Mouse (Mus musculus) MEL (cell line): ENCODE measurements around the gene Plekhm3. TPM values are rescaled to one million over a fixed set of nuclear protein-coding genes. Genes with fewer than 3 reads are reported as not detected.

ENCODE experiments used
- DNase-seq: peaks from one replicate; pipeline ENCODE4 v3.0.0; 2011; ENCODE audit warnings: low read depth, low spot score
- H3K27ac ChIP-seq: 2 replicates; pipeline ENCODE4 v1.5.1; 2012; ENCODE audit warnings: low read depth, mild to moderate bottlenecking, control low read depth, low read length, moderate library complexity; ENCODE audit not compliant: control insufficient read depth
- H3K27me3 ChIP-seq, 2 experiments: fragments of 150-350 bp in 1 of 2; sonication (generic) in 1 of 2; 2 replicates each; pipeline ENCODE4 v1.6.1; 2012; ENCODE audit warnings: low read length in 2 of 2, mild to moderate bottlenecking in 2 of 2, improper control_type of control experiment in 1 of 2, moderate library complexity in 1 of 2; ENCODE audit not compliant: insufficient read depth in 2 of 2, control insufficient read depth in 1 of 2
- H3K36me3 ChIP-seq, 2 experiments: 2 replicates each; pipeline ENCODE4 v1.6.1; 2012 to 2014; ENCODE audit warnings: low read length in 2 of 2, improper control_type of control experiment in 1 of 2, inconsistent platforms in 1 of 2, mild to moderate bottlenecking in 1 of 2; ENCODE audit not compliant: insufficient read depth in 2 of 2, control insufficient read depth in 1 of 2
- H3K4me1 ChIP-seq, 2 experiments: fragments of 150-350 bp in 1 of 2; sonication (generic) in 1 of 2; 2 replicates each; pipeline ENCODE4 v1.6.1; 2012; ENCODE audit warnings: low read length in 2 of 2, improper control_type of control experiment in 1 of 2, mild to moderate bottlenecking in 1 of 2; ENCODE audit not compliant: insufficient read depth in 2 of 2, control insufficient read depth in 1 of 2
- H3K4me3 ChIP-seq, 2 experiments: fragments of 150-350 bp in 1 of 2; sonication (generic) in 1 of 2; 2 replicates each; pipeline ENCODE4 v1.5.1; 2012; ENCODE audit warnings: low read depth in 2 of 2, low read length in 2 of 2, mild to moderate bottlenecking in 2 of 2, moderate library complexity in 2 of 2, control low read depth in 1 of 2, improper control_type of control experiment in 1 of 2; ENCODE audit not compliant: control insufficient read depth in 1 of 2, insufficient read depth in 1 of 2
- H3K79me2 ChIP-seq: 2 replicates; pipeline ENCODE4 v1.6.1; 2012; ENCODE audit warnings: mild to moderate bottlenecking, low read length, moderate library complexity; ENCODE audit not compliant: control insufficient read depth, poor library complexity, insufficient read depth
- H3K9ac ChIP-seq: 2 replicates; pipeline ENCODE4 v1.6.1; 2012; ENCODE audit warnings: low read depth, mild to moderate bottlenecking, control low read depth, low read length, moderate library complexity; ENCODE audit not compliant: control insufficient read depth, poor library complexity, severe bottlenecking
- H3K9me3 ChIP-seq: fragments of 150-350 bp; sonication (generic); replicated peaks from 2 replicates; pipeline ENCODE4 v1.6.1; 2012; ENCODE audit warnings: mild to moderate bottlenecking, low read length, improper control_type of control experiment, moderate library complexity; ENCODE audit not compliant: insufficient read depth
- CHD1 ChIP-seq: IDR thresholded peaks from 2 replicates; pipeline ENCODE4 v1.6.1; 2012; ENCODE audit warnings: low read depth, mild to moderate bottlenecking, inconsistent platforms, low read length, improper control_type of control experiment
- CHD2 ChIP-seq: IDR thresholded peaks from 2 replicates; pipeline ENCODE4 v1.6.1; 2011; ENCODE audit warnings: low read length, improper control_type of control experiment
- CTCF ChIP-seq, 3 experiments: IDR thresholded peaks in 2 of 3; conservative IDR thresholded peaks in 1 of 3; 2 replicates each; pipeline ENCODE4 v1.5.1; 2011 to 2012; ENCODE audit warnings: low read length in 3 of 3, low read depth in 2 of 3, mild to moderate bottlenecking in 2 of 3, improper control_type of control experiment in 1 of 3, inconsistent platforms in 1 of 3, mixed read lengths in 1 of 3, moderate library complexity in 1 of 3; ENCODE audit not compliant: control insufficient read depth in 1 of 3, insufficient read depth in 1 of 3, poor library complexity in 1 of 3, severe bottlenecking in 1 of 3
- ETS1 ChIP-seq: IDR thresholded peaks from 2 replicates; pipeline ENCODE4 v1.6.1; 2012; ENCODE audit warnings: low read depth, mild to moderate bottlenecking, inconsistent platforms, low read length, improper control_type of control experiment, moderate library complexity
- GABPA ChIP-seq: IDR thresholded peaks from 2 replicates; pipeline ENCODE4 v1.6.1; 2012; ENCODE audit warnings: low read depth, mild to moderate bottlenecking, inconsistent platforms, low read length, improper control_type of control experiment, moderate library complexity
- GATA1 ChIP-seq: IDR thresholded peaks from 2 replicates; pipeline ENCODE4 v1.6.1; 2011; ENCODE audit warnings: low read depth, low read length, improper control_type of control experiment
- HCFC1 ChIP-seq: IDR thresholded peaks from 2 replicates; pipeline ENCODE4 v1.6.1; 2012; ENCODE audit warnings: low read depth, mild to moderate bottlenecking, inconsistent platforms, low read length, improper control_type of control experiment, moderate library complexity
- MAX ChIP-seq: IDR thresholded peaks from 2 replicates; pipeline ENCODE4 v1.6.1; 2011; ENCODE audit warnings: low read length, improper control_type of control experiment
- MAZ ChIP-seq: IDR thresholded peaks from 2 replicates; pipeline ENCODE4 v1.6.1; 2012; ENCODE audit warnings: low read depth, mild to moderate bottlenecking, inconsistent platforms, low read length, improper control_type of control experiment
- MEF2A ChIP-seq: IDR thresholded peaks from 2 replicates; pipeline ENCODE4 v1.6.1; 2014; ENCODE audit warnings: low read depth, mild to moderate bottlenecking, inconsistent platforms, low read length, improper control_type of control experiment; ENCODE audit not compliant: poor library complexity, insufficient replicate concordance, severe bottlenecking; ENCODE audit errors: extremely low read depth
- MXI1 ChIP-seq: IDR thresholded peaks from 2 replicates; pipeline ENCODE4 v1.6.1; 2011; ENCODE audit warnings: mild to moderate bottlenecking, low read depth, low read length, improper control_type of control experiment
- NELFE ChIP-seq: IDR thresholded peaks from 2 replicates; pipeline ENCODE4 v1.6.1; 2011; ENCODE audit warnings: low read depth, low read length, improper control_type of control experiment
- POLR2AphosphoS5 ChIP-seq: IDR thresholded peaks from 2 replicates; pipeline ENCODE4 v1.6.1; 2012; ENCODE audit warnings: low read depth, borderline replicate concordance, mild to moderate bottlenecking, inconsistent platforms, low read length, moderate library complexity, mixed read lengths
- RCOR1 ChIP-seq: IDR thresholded peaks from 2 replicates; pipeline ENCODE4 v1.6.1; 2012; ENCODE audit warnings: low read depth, mild to moderate bottlenecking, inconsistent platforms, low read length, improper control_type of control experiment
- SIN3A ChIP-seq: IDR thresholded peaks from 2 replicates; pipeline ENCODE4 v1.6.1; 2012; ENCODE audit warnings: low read length, improper control_type of control experiment, inconsistent platforms
- SMC3 ChIP-seq: IDR thresholded peaks from 2 replicates; pipeline ENCODE4 v1.6.1; 2011; ENCODE audit warnings: low read depth, low read length, improper control_type of control experiment
- TBP ChIP-seq: IDR thresholded peaks from 2 replicates; pipeline ENCODE4 v1.8.0; 2011; ENCODE audit warnings: low read depth, low read length, improper control_type of control experiment
- UBTF ChIP-seq: IDR thresholded peaks from 2 replicates; pipeline ENCODE4 v1.6.1; 2012; ENCODE audit warnings: low read depth, mild to moderate bottlenecking, inconsistent platforms, low read length, improper control_type of control experiment, moderate library complexity, borderline replicate concordance; ENCODE audit not compliant: insufficient read depth
- ZC3H11A ChIP-seq: IDR thresholded peaks from 2 replicates; pipeline ENCODE4 v1.6.1; 2012; ENCODE audit warnings: low read depth, mild to moderate bottlenecking, inconsistent platforms, low read length, improper control_type of control experiment
- ZKSCAN1 ChIP-seq: IDR thresholded peaks from 2 replicates; pipeline ENCODE4 v1.6.1; 2012; ENCODE audit warnings: low read depth, mild to moderate bottlenecking, inconsistent platforms, low read length, improper control_type of control experiment, moderate library complexity
- polyA plus RNA-seq, 2 experiments: library from polyadenylated mRNA; stranded (reverse) in 1 of 2; unstranded in 1 of 2; fragments of >175 nt in 1 of 2; fragments of >200 nt in 1 of 2; gene quantifications; 2 replicates each; pipeline versions ENCODE4 v1.2.1 to v1.2.4; 2012; ENCODE audit warnings: low replicate concordance in 2 of 2, low read depth in 1 of 2; ENCODE audit not compliant: insufficient read length in 2 of 2, insufficient read depth in 1 of 2, missing spikeins in 1 of 2
- total RNA-seq: library from RNA; depleted of rRNA; stranded (reverse); fragments of 300-350 nt; gene quantifications from 2 replicates; pipeline ENCODE4 v1.2.3, GENCODE M21; 2012

The Plekhm3 gene
- total and polyA plus RNA-seq, 3 experiments = 1.8 to 2.0 TPM; not detected in 1

DNA sequence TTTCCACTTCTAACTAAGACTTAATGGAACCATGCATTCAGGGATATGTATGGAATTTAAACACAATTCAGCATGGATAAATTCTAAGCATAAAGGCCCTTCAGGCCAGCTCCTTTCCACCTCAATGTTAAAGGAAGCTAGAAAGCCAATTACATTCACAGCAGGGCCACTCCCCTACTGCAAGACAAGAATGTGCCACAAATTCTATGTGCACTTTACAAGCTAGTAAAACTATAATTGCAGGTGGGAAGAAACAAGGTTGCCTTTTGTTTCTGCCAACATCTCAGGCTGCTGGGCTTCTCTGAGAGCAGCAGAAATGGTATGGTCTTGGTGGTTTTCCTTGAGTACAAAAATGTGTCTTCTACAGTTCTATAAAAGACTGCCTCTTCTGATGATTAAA is 109.1 kb downstream of the Plekhm3 start:
- H3K27ac ChIP-seq = no peak overlapping the region
- H3K9ac ChIP-seq = no peak overlapping the region
- H3K9me3 ChIP-seq = no peaks in the 10 kb centered on the region
- no peaks in the 10 kb centered on the region for H3K27me3 ChIP-seq
- TF ChIP-seq CHD1 (no peak), MEF2A (no peak), CHD2 (no peak), RCOR1 (no peak), TBP (no peak), ETS1 (no peak), MAX (no peak), POLR2AphosphoS5 (no peak), UBTF (no peak), HCFC1 (no peak), GATA1 (no peak), MAZ (no peak), ZKSCAN1 (no peak), SMC3 (no peak), ZC3H11A (no peak), SIN3A (no peak), MXI1 (no peak)
- TF ChIP-seq, all 39 proteins: peak for 0
- no peak for DNase-seq
- no peaks in the 10 kb centered on the region for H3K36me3 ChIP-seq
- no peak overlapping the region for H3K4me3 ChIP-seq
- H3K79me2 ChIP-seq = no peaks in the 10 kb centered on the region
- H3K4me1 ChIP-seq = no peaks in the 10 kb centered on the region

GRCm38 (mm10) chr1:64844978-64845377 is 111.6 kb downstream of the Plekhm3 start:
- no peaks in the 10 kb centered on the region for H3K4me1 ChIP-seq
- no peak overlapping the region for H3K4me3 ChIP-seq
- H3K36me3 ChIP-seq = no peaks in the 10 kb centered on the region
- no peak overlapping the region for H3K27ac ChIP-seq
- no peak for DNase-seq
- no peaks in the 10 kb centered on the region for H3K9me3 ChIP-seq
- no peak overlapping the region for H3K9ac ChIP-seq
- no peaks in the 10 kb centered on the region for H3K27me3 ChIP-seq
- H3K79me2 ChIP-seq = no peaks in the 10 kb centered on the region
- TF ChIP-seq GABPA (no peak), NELFE (no peak), SMC3 (no peak), CTCF (IDR thresholded peaks at IDR 0.05 in 2 of 3, conservative IDR thresholded peaks at IDR 0.05 in 1 of 3; ENCODE audit: control insufficient read depth in 1 of 3, insufficient read depth in 1 of 3, low read depth in 2 of 3, low read length in 3 of 3, poor library complexity in 1 of 3, severe bottlenecking in 1 of 3) (no peak), MXI1 (no peak)
- TF ChIP-seq, all 39 proteins: peak for 0
